8 mouse cellular contexts compared by ENCODE assay signal in genomic region chr6:86668580-86669239, GRCm38 (mm10). TPM values are rescaled to one million over a fixed set of nuclear protein-coding genes. Genes with fewer than 3 reads are reported as not detected.
DNase-seq lines count a peak whose midpoint lies in the region; ATAC-seq and TF ChIP-seq lines count a peak whose summit lies in the region.

Gene Mxd1 (minus strand): TSS chr6:86669161.

- TF ChIP-seq CTCF in hindbrain, postnatal 0 days (IDR thresholded peaks at IDR 0.05; ENCODE audit: low read depth), result no peak
- TF ChIP-seq CTCF in liver, embryonic 14.5 days (IDR thresholded peaks at IDR 0.05; ENCODE audit: low read depth), result no peak

- no peak for TF ChIP-seq EP300 in liver, embryonic 14.5 days (IDR thresholded peaks at IDR 0.05; ENCODE audit: low read depth)

- H3K4me1 ChIP-seq in heart, embryonic 14.5 days (ENCODE audit: control insufficient read depth in 2 of 2, insufficient read depth in 2 of 2, low read length in 2 of 2), result peaks cover 0 to 19% of the 10 kb centered on the region in 2 experiments; a peak in 2 of 4 replicates
- peaks cover 5% of the 10 kb centered on the region; the same call in 1 of the 2 replicates for H3K4me1 ChIP-seq in hindbrain, postnatal 0 days (ENCODE audit: insufficient read depth, low read length)
- H3K4me1 ChIP-seq in liver, embryonic 14.5 days (replicated peaks; ENCODE audit: control insufficient read depth in 2 of 2, insufficient read depth in 2 of 2, low read length in 1 of 2), result peaks cover 28 to 35% of the 10 kb centered on the region in 2 experiments
- peaks cover 15% of the 10 kb centered on the region; the same call in 1 of the 2 replicates for H3K4me1 ChIP-seq in stomach, embryonic 15.5 days

- H3K27ac ChIP-seq in heart, embryonic 14.5 days (replicated peaks in 1 of 2; ENCODE audit: control insufficient read depth in 1 of 2, insufficient read depth in 1 of 2, low read depth in 2 of 2, low read length in 2 of 2), result peak within 1 kb of the TSS; percentile 20 to 64; a peak in 3 of 4 replicates
- peak within 1 kb of the TSS; percentile 75 for H3K27ac ChIP-seq in hindbrain, postnatal 0 days
- H3K27ac ChIP-seq in liver, embryonic 14.5 days, result peak within 1 kb of the TSS; percentile 84
- peak within 1 kb of the TSS; percentile 57 for H3K27ac ChIP-seq in stomach, embryonic 15.5 days

- no peaks in the 10 kb centered on the region for H3K27me3 ChIP-seq in heart, embryonic 14.5 days (ENCODE audit: control insufficient read depth, insufficient read depth, low read length)
- H3K27me3 ChIP-seq in hindbrain, postnatal 0 days (ENCODE audit: insufficient read depth, low read length), result no peaks in the 10 kb centered on the region
- H3K27me3 ChIP-seq in liver, embryonic 14.5 days (ENCODE audit: control insufficient read depth, insufficient read depth, low read length), result no peaks in the 10 kb centered on the region
- no peaks in the 10 kb centered on the region for H3K27me3 ChIP-seq in stomach, embryonic 15.5 days (replicated peaks)

- H3K4me3 ChIP-seq in heart, embryonic 14.5 days (ENCODE audit: control insufficient read depth in 1 of 2, insufficient read depth in 1 of 2, low read depth in 1 of 2, low read length in 2 of 2), result peak within 1 kb of the TSS; percentile 88 to 92
- peak within 1 kb of the TSS; percentile 95 for H3K4me3 ChIP-seq in hindbrain, postnatal 0 days (ENCODE audit: low read length)
- H3K4me3 ChIP-seq in liver, embryonic 14.5 days (ENCODE audit: insufficient read depth in 1 of 2, low read depth in 2 of 2, low read length in 2 of 2), result peak within 1 kb of the TSS; percentile 92 to 98
- H3K4me3 ChIP-seq in stomach, embryonic 15.5 days (replicated peaks), result peak within 1 kb of the TSS; percentile 91

- no peak for DNase-seq in heart, adult 18-20 months
- DNase-seq in hindbrain, postnatal 0 days (ENCODE audit: low spot score), result peak; percentile 7
- no peak for DNase-seq in liver, embryonic 14.5 days (ENCODE audit: low read depth in 3 of 3, low spot score in 3 of 3)
- no peak for DNase-seq in cerebellum, adult 11-12 months

- under 1% methylated on average over 66 of the region's 76 CpGs for WGBS in heart, embryonic 14.5 days
- WGBS in hindbrain, postnatal 0 days, result 1% methylated on average over 56 of the region's 76 CpGs
- WGBS in liver, embryonic 14.5 days (ENCODE audit: insufficient replicate concordance), result under 1% methylated on average over 71 of the region's 76 CpGs
- under 1% methylated on average over 66 of the region's 76 CpGs for WGBS in stomach, embryonic 15.5 days

- peak within 1 kb of the TSS; percentile 89 for H3K4me2 ChIP-seq in heart, embryonic 14.5 days (ENCODE audit: low read length)
- peak within 1 kb of the TSS; percentile 79 for H3K4me2 ChIP-seq in hindbrain, postnatal 0 days (ENCODE audit: low read depth, low read length)
- H3K4me2 ChIP-seq in liver, embryonic 14.5 days (ENCODE audit: low read depth), result peak within 1 kb of the TSS; percentile 84
- H3K4me2 ChIP-seq in stomach, embryonic 15.5 days, result peak within 1 kb of the TSS; percentile 87

- no peaks in the 10 kb centered on the region for H3K9me3 ChIP-seq in heart, embryonic 14.5 days (ENCODE audit: control insufficient read depth, low read length)
- no peaks in the 10 kb centered on the region for H3K9me3 ChIP-seq in hindbrain, postnatal 0 days (ENCODE audit: low read length)
- H3K9me3 ChIP-seq in liver, embryonic 14.5 days (ENCODE audit: control insufficient read depth, low read length), result no peaks in the 10 kb centered on the region
- H3K9me3 ChIP-seq in stomach, embryonic 15.5 days, result no peaks in the 10 kb centered on the region

- peaks cover 32% of the 10 kb centered on the region for H3K36me3 ChIP-seq in heart, embryonic 14.5 days (ENCODE audit: control insufficient read depth, insufficient read depth, low read length)
- H3K36me3 ChIP-seq in hindbrain, postnatal 0 days (ENCODE audit: insufficient read depth, low read length), result peaks cover 9% of the 10 kb centered on the region; the same call in 1 of the 2 replicates
- H3K36me3 ChIP-seq in liver, embryonic 14.5 days (replicated peaks; ENCODE audit: control insufficient read depth, insufficient read depth, low read depth), result peaks cover 38% of the 10 kb centered on the region
- H3K36me3 ChIP-seq in stomach, embryonic 15.5 days, result peaks cover 18% of the 10 kb centered on the region

- peak within 1 kb of the TSS; percentile 83 for H3K9ac ChIP-seq in heart, embryonic 14.5 days (ENCODE audit: low read length)
- H3K9ac ChIP-seq in hindbrain, postnatal 0 days (replicated peaks; ENCODE audit: low read length), result peak within 1 kb of the TSS; percentile 91
- H3K9ac ChIP-seq in liver, embryonic 14.5 days (replicated peaks), result peak within 1 kb of the TSS; percentile 96
- peak within 1 kb of the TSS; percentile 69 for H3K9ac ChIP-seq in stomach, embryonic 15.5 days

- ATAC-seq in heart, embryonic 14.5 days (ENCODE audit: insufficient number of reproducible peaks, insufficient read depth, low FRiP score, low read depth), result peak; percentile 8
- no peak for ATAC-seq in CD4-positive, CD25-positive, alpha-beta regulatory T cell, adult 4 months
- ATAC-seq in common myeloid progenitor, adult 5-6 weeks (replicated peaks; ENCODE audit: low read depth, poor library complexity, severe bottlenecking), result no peak
- ATAC-seq in hindbrain, postnatal 0 days, result no peak
- peak; percentile 10 for ATAC-seq in liver, embryonic 14.5 days (ENCODE audit: insufficient read depth)
- ATAC-seq in stomach, embryonic 15.5 days (ENCODE audit: insufficient read depth, low FRiP score, low read depth), result no peak

RNA-seq across cellular contexts. Expression of gene Mxd1, which starts in this region (rescaled TPM):
- polyA plus RNA-seq in heart, embryonic 14.5 days (2014; fragmentation: Nextera tagmentation; extraction: Ambion mirVana), result 7.6 and 9.2 TPM in 2 replicates
- 1 to 10 TPM; 6.2 to 6.5 TPM for total RNA-seq in heart, adult 18-20 months (2021)
- 10 to 100 TPM; 17.8 to 21.8 TPM for polyA plus RNA-seq in CD4-positive, CD25-positive, alpha-beta regulatory T cell, adult 4 months (2017; shearing (Covaris generic))
- total RNA-seq in common myeloid progenitor, adult 5-6 weeks (2017), result 23.6 and 24.5 TPM in 2 replicates
- total RNA-seq in hindbrain, postnatal 0 days (2014; rRNA removed), result 12.2 and 12.8 TPM in 2 replicates
- 12.0 TPM in 2 replicates for polyA plus RNA-seq in hindbrain, postnatal 0 days (2015; fragmentation: Nextera tagmentation; extraction: Ambion mirVana)
- polyA plus RNA-seq in liver, embryonic 14.5 days (2012; rRNA removed), result 17.8 and 18.7 TPM in 2 replicates
- 30.3 and 32.5 TPM in 2 replicates for polyA plus RNA-seq in liver, embryonic 14.5 days (2014; fragmentation: Nextera tagmentation; extraction: Ambion mirVana)
- 15.1 and 18.6 TPM in 2 replicates for polyA plus RNA-seq in stomach, embryonic 15.5 days (2015; fragmentation: Nextera tagmentation; extraction: Ambion mirVana)

Comparison
In these comparisons a context has a peak if more than half of its experiments do, and no peak if none do; other contexts are left out.
1. ATAC-seq: peak in heart, embryonic 14.5 days (single experiment) and liver, embryonic 14.5 days (single experiment); none in CD4-positive, CD25-positive, alpha-beta regulatory T cell, adult 4 months (single experiment), common myeloid progenitor, adult 5-6 weeks (single experiment), hindbrain, postnatal 0 days (single experiment) and stomach, embryonic 15.5 days (single experiment).
2. Peak in every context shown above with its lines, with median percentiles within 50 percentile points of each other: H3K27ac ChIP-seq, H3K4me2 ChIP-seq, H3K4me3 ChIP-seq and H3K9ac ChIP-seq.